Mouse (Mus musculus): ENCODE measurements around the gene Adcy1. TPM values are rescaled to one million over a fixed set of nuclear protein-coding genes. Genes with fewer than 3 reads are reported as not detected.

The Adcy1 gene
- polyA plus RNA-seq, 1 experiment from 2014 or later, result 10.9 TPM

- Histone ChIP-seq H3K27ac (ENCODE audit: low read length) (no peak overlapping the region), H3K4me1 (ENCODE audit: control insufficient read depth, insufficient read depth, low read length) (peaks cover 5% of the 10 kb centered on the region; the same call in 1 of the 2 replicates), H3K36me3 (ENCODE audit: control insufficient read depth, insufficient read depth, low read length) (no peaks in the 10 kb centered on the region), H3K9me3 (replicated peaks; ENCODE audit: control insufficient read depth, low read length, poor library complexity, severe bottlenecking) (no peaks in the 10 kb centered on the region), H3K9ac (ENCODE audit: low read depth, low read length) (no peak overlapping the region), H3K4me3 (ENCODE audit: low read depth, low read length) (no peak overlapping the region), H3K4me2 (ENCODE audit: low read length) (no peak overlapping the region), H3K27me3 (ENCODE audit: control insufficient read depth, insufficient read depth, low read depth, low read length) (no peaks in the 10 kb centered on the region)
- ATAC-seq, result no peak
- 85% methylated on average over 9 of the region's 9 CpGs for WGBS
Observed at GRCm38 (mm10) chr11:7200393-7200783, 137.1 kb downstream of the Adcy1 start.

GRCm38 (mm10) chr11:7202206-7202605 is 138.9 kb downstream of the Adcy1 start:
- H3K4me1 ChIP-seq (ENCODE audit: control insufficient read depth, insufficient read depth, low read length), result peaks cover 4% of the 10 kb centered on the region; the same call in 1 of the 2 replicates
- no peak for ATAC-seq
- WGBS, result 89% methylated on average over 7 of the region's 7 CpGs
- H3K9ac ChIP-seq (ENCODE audit: low read depth, low read length), result no peak overlapping the region
- no peak overlapping the region for H3K27ac ChIP-seq (ENCODE audit: low read length)
- H3K4me2 ChIP-seq (ENCODE audit: low read length), result no peak overlapping the region
- no peaks in the 10 kb centered on the region for H3K9me3 ChIP-seq (replicated peaks; ENCODE audit: control insufficient read depth, low read length, poor library complexity, severe bottlenecking)
- H3K4me3 ChIP-seq (ENCODE audit: low read depth, low read length), result no peak overlapping the region
- H3K36me3 ChIP-seq (ENCODE audit: control insufficient read depth, insufficient read depth, low read length), result no peaks in the 10 kb centered on the region
- H3K27me3 ChIP-seq (ENCODE audit: control insufficient read depth, insufficient read depth, low read depth, low read length), result no peaks in the 10 kb centered on the region

GRCm38 (mm10) chr11:7203846-7204245 is 140.6 kb downstream of the Adcy1 start:
- Histone ChIP-seq H3K4me3 (ENCODE audit: low read depth, low read length) (no peak overlapping the region), H3K27me3 (ENCODE audit: control insufficient read depth, insufficient read depth, low read depth, low read length) (no peaks in the 10 kb centered on the region), H3K4me1 (ENCODE audit: control insufficient read depth, insufficient read depth, low read length) (no peaks in the 10 kb centered on the region), H3K4me2 (ENCODE audit: low read length) (no peak overlapping the region), H3K27ac (ENCODE audit: low read length) (no peak overlapping the region), H3K9ac (ENCODE audit: low read depth, low read length) (no peak overlapping the region), H3K36me3 (ENCODE audit: control insufficient read depth, insufficient read depth, low read length) (no peaks in the 10 kb centered on the region), H3K9me3 (replicated peaks; ENCODE audit: control insufficient read depth, low read length, poor library complexity, severe bottlenecking) (no peaks in the 10 kb centered on the region)
- 88% methylated on average over 9 of the region's 9 CpGs for WGBS
- no peak for ATAC-seq

- Histone ChIP-seq H3K27me3 (ENCODE audit: control insufficient read depth, insufficient read depth, low read depth, low read length) (peaks cover 9% of the 10 kb centered on the region), H3K9ac (ENCODE audit: low read depth, low read length) (no peak overlapping the region), H3K4me2 (ENCODE audit: low read length) (no peak overlapping the region), H3K4me3 (ENCODE audit: low read depth, low read length) (no peak overlapping the region), H3K36me3 (ENCODE audit: control insufficient read depth, insufficient read depth, low read length) (no peaks in the 10 kb centered on the region), H3K27ac (ENCODE audit: low read length) (no peak overlapping the region), H3K4me1 (ENCODE audit: control insufficient read depth, insufficient read depth, low read length) (peaks cover 21% of the 10 kb centered on the region), H3K9me3 (replicated peaks; ENCODE audit: control insufficient read depth, low read length, poor library complexity, severe bottlenecking) (no peaks in the 10 kb centered on the region)
- WGBS, result 21% methylated on average over 6 of the region's 6 CpGs
- no peak for ATAC-seq
Observed at GRCm38 (mm10) chr11:7210343-7210742, 147.1 kb downstream of the Adcy1 start.

- no peak overlapping the region for H3K4me3 ChIP-seq (ENCODE audit: low read depth, low read length)
Observed at GRCm38 (mm10) chr11:7211211-7211610, 147.9 kb downstream of the Adcy1 start.

GRCm38 (mm10) chr11:7212126-7212798 is 149.0 kb downstream of the Adcy1 start:
- 16% methylated on average over 17 of the region's 17 CpGs for WGBS
- H3K4me2 ChIP-seq (ENCODE audit: low read length), result peak overlapping the region; percentile 90
- H3K4me3 ChIP-seq (ENCODE audit: low read depth, low read length), result peak overlapping the region; percentile 71
- H3K9ac ChIP-seq (ENCODE audit: low read depth, low read length), result 0 out of 2 replicates have a peak overlapping the region, but pooled peaks have one; percentile 15
- H3K36me3 ChIP-seq (ENCODE audit: control insufficient read depth, insufficient read depth, low read length), result no peaks in the 10 kb centered on the region
- H3K27me3 ChIP-seq (ENCODE audit: control insufficient read depth, insufficient read depth, low read depth, low read length), result peaks cover 9% of the 10 kb centered on the region
- peaks cover 21% of the 10 kb centered on the region for H3K4me1 ChIP-seq (ENCODE audit: control insufficient read depth, insufficient read depth, low read length)
- no peak for ATAC-seq
- H3K9me3 ChIP-seq (replicated peaks; ENCODE audit: control insufficient read depth, low read length, poor library complexity, severe bottlenecking), result no peaks in the 10 kb centered on the region
- no peak overlapping the region for H3K27ac ChIP-seq (ENCODE audit: low read length)

More at GRCm38 (mm10) chr11:7211211-7211610, 147.9 kb downstream of the Adcy1 start:
- Histone ChIP-seq H3K9me3 (replicated peaks; ENCODE audit: control insufficient read depth, low read length, poor library complexity, severe bottlenecking) (no peaks in the 10 kb centered on the region), H3K4me1 (ENCODE audit: control insufficient read depth, insufficient read depth, low read length) (peaks cover 21% of the 10 kb centered on the region), H3K27ac (ENCODE audit: low read length) (no peak overlapping the region), H3K4me2 (ENCODE audit: low read length) (peak overlapping the region; percentile 16; the same call in 1 of the 2 replicates), H3K9ac (ENCODE audit: low read depth, low read length) (no peak overlapping the region), H3K27me3 (ENCODE audit: control insufficient read depth, insufficient read depth, low read depth, low read length) (peaks cover 9% of the 10 kb centered on the region), H3K36me3 (ENCODE audit: control insufficient read depth, insufficient read depth, low read length) (no peaks in the 10 kb centered on the region)
- ATAC-seq, result no peak
- WGBS, result 22% methylated on average over 9 of the region's 9 CpGs

- Histone ChIP-seq H3K9me3 (replicated peaks; ENCODE audit: control insufficient read depth, low read length, poor library complexity, severe bottlenecking) (no peaks in the 10 kb centered on the region), H3K9ac (ENCODE audit: low read depth, low read length) (peak overlapping the region; percentile 89), H3K36me3 (ENCODE audit: control insufficient read depth, insufficient read depth, low read length) (no peaks in the 10 kb centered on the region), H3K27ac (ENCODE audit: low read length) (peak overlapping the region; percentile 84), H3K4me1 (ENCODE audit: control insufficient read depth, insufficient read depth, low read length) (peaks cover 21% of the 10 kb centered on the region), H3K4me3 (ENCODE audit: low read depth, low read length) (peak overlapping the region; percentile 71), H3K27me3 (ENCODE audit: control insufficient read depth, insufficient read depth, low read depth, low read length) (peaks cover 9% of the 10 kb centered on the region), H3K4me2 (ENCODE audit: low read length) (peak overlapping the region; percentile 90)
- ATAC-seq, result no peak
- WGBS, result 2% methylated on average over 19 of the region's 19 CpGs
Observed at GRCm38 (mm10) chr11:7213161-7213500, 149.8 kb downstream of the Adcy1 start.

- H3K9me3 ChIP-seq (replicated peaks; ENCODE audit: control insufficient read depth, low read length, poor library complexity, severe bottlenecking), result no peaks in the 10 kb centered on the region
- H3K4me1 ChIP-seq (ENCODE audit: control insufficient read depth, insufficient read depth, low read length), result peaks cover 21% of the 10 kb centered on the region
- WGBS, result under 1% methylated on average over 99 of the region's 104 CpGs
- H3K9ac ChIP-seq (ENCODE audit: low read depth, low read length), result peak within 1 kb of the TSS; percentile 89
- peak; percentile 95 for ATAC-seq
- H3K27me3 ChIP-seq (ENCODE audit: control insufficient read depth, insufficient read depth, low read depth, low read length), result peaks cover 9% of the 10 kb centered on the region
- H3K36me3 ChIP-seq (ENCODE audit: control insufficient read depth, insufficient read depth, low read length), result no peaks in the 10 kb centered on the region
- peak within 1 kb of the TSS; percentile 71 for H3K4me3 ChIP-seq (ENCODE audit: low read depth, low read length)
- peak within 1 kb of the TSS; percentile 90 for H3K4me2 ChIP-seq (ENCODE audit: low read length)
- H3K27ac ChIP-seq (ENCODE audit: low read length), result peak within 1 kb of the TSS; percentile 84
Observed at GRCm38 (mm10) chr11:7213501-7214341, 150.4 kb downstream of the Adcy1 start, which contains the start of gene Igfbp3. Gene Igfbp3 (minus strand): TSS chr11:7213923.

- H3K4me1 ChIP-seq (ENCODE audit: control insufficient read depth, insufficient read depth, low read length), result peaks cover 21% of the 10 kb centered on the region
- peak overlapping the region; percentile 90 for H3K4me2 ChIP-seq (ENCODE audit: low read length)
- H3K27ac ChIP-seq (ENCODE audit: low read length), result peak overlapping the region; percentile 84
- H3K27me3 ChIP-seq (ENCODE audit: control insufficient read depth, insufficient read depth, low read depth, low read length), result peaks cover 9% of the 10 kb centered on the region
- H3K9ac ChIP-seq (ENCODE audit: low read depth, low read length), result peak overlapping the region; percentile 89
- no peaks in the 10 kb centered on the region for H3K36me3 ChIP-seq (ENCODE audit: control insufficient read depth, insufficient read depth, low read length)
- no peak for ATAC-seq
- no peaks in the 10 kb centered on the region for H3K9me3 ChIP-seq (replicated peaks; ENCODE audit: control insufficient read depth, low read length, poor library complexity, severe bottlenecking)
- under 1% methylated on average over 12 of the region's 12 CpGs for WGBS
- H3K4me3 ChIP-seq (ENCODE audit: low read depth, low read length), result peak overlapping the region; percentile 71
Observed at GRCm38 (mm10) chr11:7214342-7214660, 151.0 kb downstream of the Adcy1 start.
